Mouse (Mus musculus) adipocyte (in vitro differentiated cells): ENCODE results near the gene Nkd2.
A peak's percentile ranks its signal among the peaks of the same experiment; 100 is the strongest.

Experiments used
- DNase-seq: peaks from one replicate; pipeline ENCODE4 v3.0.0-alpha.2; 2016; ENCODE audit warnings: low spot score

Nkd2 gene

GRCm38 (mm10) chr13:73816338-73816737 lies 31.1 kb downstream of the Nkd2 start:
- DNase-seq = no peak

DNA sequence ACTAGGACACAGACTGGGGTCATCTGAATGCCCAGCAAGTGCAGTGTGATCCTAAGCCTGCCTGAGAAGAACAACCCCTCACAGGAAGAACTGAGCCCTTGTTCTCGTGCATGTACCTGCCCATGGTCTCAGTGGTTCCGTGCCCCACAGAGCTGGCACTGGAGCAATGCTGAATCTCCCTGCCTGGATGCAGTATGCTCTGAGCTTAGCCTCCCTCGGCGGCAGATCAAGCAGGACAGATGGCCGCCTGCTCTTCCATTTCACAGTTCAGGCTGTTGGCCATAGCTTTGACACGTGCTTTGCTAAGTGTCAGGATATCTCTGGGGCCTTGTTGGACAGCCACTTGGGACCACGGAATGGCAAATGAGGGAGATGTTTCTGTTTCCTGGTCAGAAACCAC lies 33.2 kb downstream of the Nkd2 start:
- no peak for DNase-seq

DNA sequence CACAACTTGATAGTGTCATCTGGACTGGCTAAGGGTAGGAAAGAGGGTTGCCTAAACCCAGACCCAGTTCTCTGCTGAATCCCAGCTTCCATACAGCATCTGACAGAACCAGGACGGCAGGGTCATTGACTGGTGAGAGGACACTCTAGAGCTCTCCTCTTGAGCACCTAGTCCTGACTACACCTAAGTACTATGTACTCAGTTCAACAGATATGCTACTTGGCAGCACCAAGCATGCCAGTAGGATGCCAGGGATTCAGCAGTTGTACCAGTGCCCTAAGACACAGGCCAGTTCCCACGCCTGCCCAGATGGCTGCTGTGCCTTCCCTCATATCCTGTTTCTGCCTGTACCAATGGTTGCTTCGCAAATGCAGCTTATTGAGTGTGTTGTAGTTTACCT lies 34.5 kb downstream of the Nkd2 start:
- no peak for DNase-seq

DNA sequence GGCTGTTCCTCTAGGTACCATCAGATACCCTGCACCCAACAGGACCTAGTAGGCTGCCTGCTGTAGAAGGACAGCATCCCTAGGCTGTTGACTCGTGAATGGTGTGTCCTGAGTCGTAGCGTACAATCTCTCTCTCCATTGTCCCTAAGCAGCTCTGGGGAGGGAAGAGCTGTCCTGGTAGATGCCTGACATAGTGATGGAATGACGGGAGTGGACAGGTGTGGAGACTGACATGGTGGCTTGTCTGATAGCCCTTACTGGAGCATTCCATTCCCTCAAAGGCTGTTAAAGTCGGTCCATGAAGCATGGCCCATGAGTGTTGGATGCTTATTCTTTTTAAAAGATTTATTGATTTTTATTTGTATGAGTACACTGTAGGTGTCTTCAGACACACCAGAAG lies 42.5 kb downstream of the Nkd2 start:
- no peak for DNase-seq

DNA sequence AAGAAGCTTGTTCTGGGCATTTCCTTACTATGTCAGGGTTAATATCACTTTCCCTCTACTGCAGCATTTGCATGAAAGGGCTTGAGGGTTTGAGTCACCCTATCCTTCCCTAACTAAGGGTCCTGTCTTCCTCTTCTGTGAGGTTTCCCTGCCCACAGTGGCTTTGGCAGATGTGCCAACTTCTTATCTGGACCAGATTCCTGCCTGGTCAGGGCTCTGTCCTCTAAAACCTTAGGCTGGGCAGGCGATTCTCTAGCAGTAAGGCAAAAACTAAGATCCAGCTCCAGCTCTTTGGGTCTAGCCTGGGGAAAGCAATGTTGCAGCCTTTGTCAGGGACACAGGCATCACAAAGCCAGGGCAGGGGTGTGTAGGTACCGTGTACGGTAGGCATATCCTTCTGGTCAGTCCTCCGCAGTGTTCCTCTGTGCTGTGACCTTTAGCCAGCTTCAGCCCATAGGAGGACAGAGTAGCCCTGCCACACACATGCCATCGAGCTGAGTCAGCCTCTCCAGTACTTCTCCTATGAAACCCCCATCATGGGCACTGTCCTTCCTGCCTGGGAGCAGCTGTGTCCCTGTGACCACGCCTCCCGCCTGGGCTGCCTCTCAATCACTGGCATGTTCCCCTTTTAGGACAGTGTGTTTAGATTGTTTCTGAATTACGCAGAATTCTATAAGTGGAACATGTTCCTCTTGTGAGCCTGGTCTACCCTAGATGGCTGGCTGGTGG lies 43.8 kb downstream of the Nkd2 start:
- DNase-seq = peak; percentile 68

GRCm38 (mm10) chr13:73799110-73799509 lies 48.3 kb downstream of the Nkd2 start:
- DNase-seq = peak; percentile 80

DNA sequence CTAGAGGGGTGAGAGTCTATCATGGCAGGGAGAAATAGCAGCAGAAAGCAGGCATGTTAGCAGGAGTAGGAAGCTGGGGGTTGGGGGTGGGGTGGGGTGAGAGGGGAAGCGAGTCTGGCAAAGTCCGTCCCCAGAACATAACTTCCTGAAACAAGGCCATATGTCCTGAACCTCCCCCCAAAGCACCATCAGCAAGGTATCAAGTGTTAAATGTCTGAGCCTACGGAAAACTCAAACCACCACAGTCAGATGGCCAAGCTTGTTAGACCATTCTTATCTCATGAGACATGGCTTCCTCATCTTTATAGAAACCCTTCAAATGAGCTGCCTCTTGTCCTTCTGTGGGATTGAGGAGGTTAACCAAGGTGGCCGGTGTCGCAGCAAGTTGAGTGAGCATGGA lies 54.3 kb downstream of the Nkd2 start:
- no peak for DNase-seq

- peak; percentile 57 for DNase-seq
Observed at GRCm38 (mm10) chr13:73792176-73792575, 55.3 kb downstream of the Nkd2 start.

GRCm38 (mm10) chr13:73782486-73782885 lies 64.9 kb downstream of the Nkd2 start:
- no peak for DNase-seq

GRCm38 (mm10) chr13:73777578-73777977 lies 69.9 kb downstream of the Nkd2 start:
- DNase-seq = peak; percentile 71

DNA sequence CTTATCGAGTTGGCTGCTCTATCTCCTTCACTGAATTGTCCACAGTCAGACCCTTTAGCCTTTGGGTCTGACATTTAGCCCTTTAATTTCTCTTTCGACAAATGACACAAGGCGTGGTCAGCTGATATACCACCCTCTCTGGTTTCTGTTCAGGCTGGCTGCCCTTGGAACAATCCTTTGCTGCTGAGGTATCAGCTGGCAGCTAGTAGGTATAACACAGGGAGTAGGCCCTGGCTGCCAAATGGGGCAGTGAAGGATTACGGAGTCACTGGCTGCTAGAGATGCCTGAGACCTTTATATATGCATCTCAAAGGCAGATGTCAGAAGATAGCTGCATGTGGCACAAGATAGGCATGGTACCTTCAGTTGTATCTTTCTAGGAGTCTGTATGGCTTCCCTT lies 71.6 kb downstream of the Nkd2 start:
- no peak for DNase-seq

DNA sequence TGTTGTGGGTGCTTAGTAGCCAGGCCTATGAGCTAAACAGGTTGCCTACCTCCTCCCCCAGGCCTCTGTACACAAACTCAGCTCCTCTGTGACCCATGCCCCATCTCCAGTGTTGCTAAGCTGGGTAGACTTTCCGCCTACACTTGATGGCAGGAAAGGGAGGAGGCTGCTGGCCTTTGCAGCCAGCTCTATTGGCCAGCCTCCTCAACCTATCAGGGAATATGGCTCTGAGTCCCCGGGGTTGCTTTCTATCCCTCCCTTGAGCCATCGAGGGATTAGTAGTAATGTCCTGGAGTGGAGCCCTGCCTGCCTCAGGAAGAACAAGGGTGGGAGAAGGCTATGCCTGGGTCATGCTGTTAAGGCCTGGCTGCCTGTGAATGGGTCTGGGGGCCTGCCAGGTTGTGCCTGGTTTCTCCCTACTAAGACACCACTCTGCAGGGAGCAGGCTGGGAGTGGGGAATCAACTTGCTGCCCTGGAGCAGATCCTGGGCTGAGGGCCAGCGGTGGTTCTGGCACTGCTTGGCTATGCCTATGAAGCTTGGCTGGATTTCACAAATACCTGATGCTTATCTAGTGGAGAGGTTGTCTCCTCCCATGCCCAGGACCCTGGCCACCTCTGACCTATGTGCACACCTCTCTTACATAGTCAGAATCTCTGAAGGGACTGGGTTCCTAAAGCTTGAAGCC lies 73.8 kb downstream of the Nkd2 start:
- peak; percentile 90 for DNase-seq

GRCm38 (mm10) chr13:73772655-73773054 lies 74.8 kb downstream of the Nkd2 start:
- peak; percentile 11 for DNase-seq

DNA sequence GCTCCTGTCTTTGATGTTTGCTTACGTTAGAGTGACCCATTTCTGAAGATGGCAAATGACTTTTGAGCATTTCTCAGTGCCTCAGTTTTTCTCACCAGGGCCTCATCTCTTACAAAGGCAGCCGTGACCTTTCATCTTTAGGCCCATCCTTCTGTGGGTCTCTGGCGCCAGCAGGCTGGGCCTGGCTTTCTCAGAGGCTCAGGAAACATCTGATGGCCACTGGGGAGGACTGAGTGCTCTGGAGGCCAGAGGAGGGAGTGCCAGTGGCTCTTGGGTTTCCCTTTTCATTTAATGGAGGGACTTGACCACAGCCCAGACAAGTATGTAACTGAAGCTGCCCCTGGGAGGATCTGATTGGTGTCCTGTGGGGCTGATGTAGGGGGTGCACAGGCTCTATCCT lies 76.3 kb downstream of the Nkd2 start:
- DNase-seq = peak; percentile 42

DNA sequence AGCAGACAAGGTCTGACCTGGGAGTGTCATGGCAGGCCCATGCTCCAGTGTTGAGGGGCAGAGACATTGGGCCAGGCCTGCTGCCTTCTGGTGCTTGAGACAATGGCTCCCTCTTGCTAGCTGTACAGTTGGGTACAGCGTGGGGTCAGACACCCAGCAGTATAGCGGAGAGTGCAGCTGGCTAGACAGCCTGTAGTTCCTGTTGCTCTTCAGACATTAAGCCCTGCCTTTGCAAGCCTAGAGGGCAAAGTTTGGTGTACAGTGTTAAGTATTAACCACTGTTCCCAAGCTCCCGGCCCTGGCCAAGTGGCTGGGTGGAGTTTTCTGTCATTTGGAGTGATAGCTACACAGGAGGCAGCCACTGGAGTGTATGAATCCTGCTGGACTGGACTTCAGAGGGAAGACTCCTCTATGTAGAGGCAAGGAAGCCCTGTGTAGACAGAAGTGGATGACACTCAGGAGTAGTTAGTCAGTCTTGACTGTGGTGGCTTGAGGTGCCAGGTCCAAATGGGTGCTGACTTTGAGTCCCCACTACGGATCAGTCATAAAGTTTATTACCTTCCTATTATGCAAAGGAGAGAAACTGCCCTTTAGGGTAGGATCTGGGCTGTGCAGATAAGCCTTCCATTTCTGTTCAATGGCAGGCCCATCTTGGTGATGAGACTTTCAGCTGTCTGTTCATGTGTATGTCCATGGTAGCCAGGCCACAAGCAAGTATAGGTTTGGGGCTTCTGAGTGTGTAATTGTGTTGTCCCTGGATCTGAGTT lies 77.3 kb downstream of the Nkd2 start:
- peak; percentile 25 for DNase-seq
